Mouse (Mus musculus) stomach, postnatal 0 days (tissue): Measurements from ENCODE around the gene Slc17a1.

Source experiments
- CTCF ChIP-seq: IDR thresholded peaks from 2 replicates; pipeline ENCODE4 v1.5.1; 2016; ENCODE audit warnings: antibody characterized with exemption, low read depth, mild to moderate bottlenecking, moderate library complexity
- EP300 ChIP-seq: optimal IDR thresholded peaks from 2 replicates; pipeline ENCODE3; 2016; ENCODE audit warnings: antibody characterized with exemption

DNA sequence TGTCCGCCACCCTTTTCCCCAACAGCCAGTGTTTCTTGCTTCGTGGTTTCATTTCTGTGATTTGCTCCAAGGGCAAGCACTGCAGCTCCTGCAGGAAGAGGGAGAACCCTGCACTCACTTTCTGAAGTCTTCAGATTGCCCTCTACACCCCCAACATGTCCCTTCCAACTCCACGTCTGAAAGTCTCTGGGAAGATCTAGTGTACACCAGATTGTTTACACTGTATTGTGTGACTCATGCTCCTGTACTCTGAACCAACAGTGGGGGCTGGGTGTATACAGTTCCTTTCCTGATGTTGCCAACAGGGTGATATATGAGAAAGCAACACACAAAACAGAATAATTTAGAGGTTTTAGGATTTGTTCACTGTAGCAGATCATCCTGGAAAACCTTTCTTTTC lies 61.1 kb downstream of the Slc17a1 start:
- TF ChIP-seq CTCF (0 out of 2 replicates have a peak, but pooled peaks have one; percentile 12), EP300 (no peak)
